Mouse (Mus musculus): ENCODE results near the gene Taz. TPM values are rescaled to one million over a fixed set of nuclear protein-coding genes. Genes with fewer than 3 reads are reported as not detected.

The Taz gene
- polyA plus RNA-seq, 1 experiment, result 63.1 TPM

Other genes starting within 250 kb of the Taz start
- gene Opn1mw, start 154.4 kb upstream of the Taz start, polyA plus RNA-seq (2012; rRNA removed), result not detected in 2 replicates
- 3.1 and 3.3 TPM in 2 replicates for gene Mecp2, start 146.5 kb upstream of the Taz start, polyA plus RNA-seq (2012; rRNA removed)
- not detected in 2 replicates for gene Tex28, start 114.1 kb upstream of the Taz start, polyA plus RNA-seq (2012; rRNA removed)
- 0.04 TPM in 1 of 2 replicates, not detected in the other for gene Tktl1, start 104.7 kb upstream of the Taz start, polyA plus RNA-seq (2012; rRNA removed)
- 553 and 589 TPM in 2 replicates for gene Flna, start 32.1 kb upstream of the Taz start, polyA plus RNA-seq (2012; rRNA removed)
- 44.3 and 48.8 TPM in 2 replicates for gene Emd, start 27.2 kb upstream of the Taz start, polyA plus RNA-seq (2012; rRNA removed)
- 1,702 and 1,771 TPM in 2 replicates for gene Rpl10, start 11.1 kb upstream of the Taz start, polyA plus RNA-seq (2012; rRNA removed)
- gene Dnase1l1, start 425 bp downstream of the Taz start, polyA plus RNA-seq (2012; rRNA removed), result 20.5 and 25.7 TPM in 2 replicates
- gene Atp6ap1, start 15.2 kb downstream of the Taz start, polyA plus RNA-seq (2012; rRNA removed), result 141 and 214 TPM in 2 replicates
- 138 and 150 TPM in 2 replicates for gene Gdi1, start 23.1 kb downstream of the Taz start, polyA plus RNA-seq (2012; rRNA removed)
- gene Fam50a, start 31.1 kb downstream of the Taz start, polyA plus RNA-seq (2012; rRNA removed), result 7.1 and 8.9 TPM in 2 replicates
- gene Plxna3, start 47.2 kb downstream of the Taz start, polyA plus RNA-seq (2012; rRNA removed), result 3.0 and 5.0 TPM in 2 replicates
- gene Lage3, start 71.7 kb downstream of the Taz start, polyA plus RNA-seq (2012; rRNA removed), result 45.0 and 58.7 TPM in 2 replicates
- gene Ubl4a, start 91.3 kb downstream of the Taz start, polyA plus RNA-seq (2012; rRNA removed), result 45.9 and 52.2 TPM in 2 replicates
- 13.6 and 15.2 TPM in 2 replicates for gene Slc10a3, start 91.4 kb downstream of the Taz start, polyA plus RNA-seq (2012; rRNA removed)
- gene Fam3a, start 111.4 kb downstream of the Taz start, polyA plus RNA-seq (2012; rRNA removed), result 25.0 and 28.0 TPM in 2 replicates
- gene Ikbkg, start 111.4 kb downstream of the Taz start, polyA plus RNA-seq (2012; rRNA removed), result 7.0 and 12.6 TPM in 2 replicates
- 40.5 and 60.0 TPM in 2 replicates for gene G6pdx, start 147.3 kb downstream of the Taz start, polyA plus RNA-seq (2012; rRNA removed)
- not detected in 2 replicates for gene Gm6880, start 199.5 kb downstream of the Taz start, polyA plus RNA-seq (2012; rRNA removed)

Measured in large intestine, adult 2 months (tissue).